Mouse (Mus musculus) cerebellum, adult 9-11 months (tissue): ENCODE measurements around the gene Ffar2.
A peak's percentile ranks its signal among the peaks of the same experiment; 100 is the strongest.
"Not testable (repeated sequence)": the region's sequence is repeated elsewhere in the genome, so short reads cannot be mapped to it uniquely, and the experiment has no call there.

ENCODE experiments used
- DNase-seq: peaks from one replicate; pipeline ENCODE4 v3.0.0; 2022

Ffar2 gene

DNA sequence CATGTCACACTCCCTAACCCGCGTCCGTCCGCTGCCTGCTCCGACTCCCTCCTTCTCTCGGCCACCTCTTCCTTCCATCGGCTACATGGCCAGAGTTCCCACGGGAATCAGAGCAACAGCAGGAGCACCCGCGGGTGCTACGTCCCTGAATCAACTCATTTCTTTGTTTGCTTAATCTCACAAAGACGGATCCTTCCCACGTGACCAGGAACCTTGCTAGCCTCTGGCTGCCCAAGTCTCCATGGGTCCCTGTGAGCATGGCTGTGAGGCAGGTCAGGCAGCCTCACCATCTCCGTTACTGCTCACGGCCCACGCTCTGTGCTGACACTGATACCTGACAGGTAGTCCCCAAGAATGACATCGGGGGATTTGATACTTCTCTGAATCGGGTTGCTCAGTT lies at the start of gene Ffar2:
Ffar2 (minus strand) TSS at position 101 of the 400 bp plus-strand sequence.
- DNase-seq: no peak

DNA sequence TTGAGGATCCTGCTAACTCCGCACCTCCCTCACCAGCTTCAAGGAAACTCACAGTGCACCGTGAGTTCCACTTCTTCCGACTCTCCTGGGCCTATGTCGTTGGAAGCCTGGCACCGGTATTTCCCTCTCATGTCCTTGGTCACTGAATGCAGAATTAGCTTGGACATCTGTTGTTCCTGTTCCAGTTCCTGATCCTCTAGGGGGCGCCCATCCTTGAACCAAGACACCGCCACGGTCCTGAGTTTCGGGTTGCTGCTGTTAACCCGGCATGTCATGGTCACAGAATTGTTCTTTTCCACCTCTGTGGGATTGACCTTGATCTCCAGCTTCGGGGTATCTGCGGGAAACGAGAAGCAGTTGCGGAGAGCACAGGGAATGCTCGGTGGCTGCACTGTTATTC lies 49.5 kb upstream of the Ffar2 start:
- peak; percentile 51 for DNase-seq

DNA sequence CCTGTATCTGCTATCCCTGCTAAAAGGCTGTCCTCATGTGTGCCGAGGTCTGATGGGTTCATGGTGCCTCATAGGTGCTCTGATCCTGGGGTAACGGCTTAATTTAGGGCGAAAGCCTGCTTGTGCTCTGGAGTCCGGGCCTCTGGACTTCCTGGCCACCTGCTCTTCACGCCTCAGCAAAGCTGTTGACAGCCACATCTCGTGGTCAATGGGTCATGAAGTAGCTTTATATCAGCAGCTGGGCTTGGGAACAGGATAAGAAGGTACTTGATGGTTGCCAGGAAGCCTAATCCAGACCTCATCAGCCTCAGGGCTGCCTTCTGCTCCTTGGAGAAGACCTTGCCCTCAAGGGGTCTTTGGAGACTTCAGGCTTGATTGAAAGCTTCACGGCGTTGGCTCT lies 39.8 kb upstream of the Ffar2 start:
- no peak for DNase-seq

DNA sequence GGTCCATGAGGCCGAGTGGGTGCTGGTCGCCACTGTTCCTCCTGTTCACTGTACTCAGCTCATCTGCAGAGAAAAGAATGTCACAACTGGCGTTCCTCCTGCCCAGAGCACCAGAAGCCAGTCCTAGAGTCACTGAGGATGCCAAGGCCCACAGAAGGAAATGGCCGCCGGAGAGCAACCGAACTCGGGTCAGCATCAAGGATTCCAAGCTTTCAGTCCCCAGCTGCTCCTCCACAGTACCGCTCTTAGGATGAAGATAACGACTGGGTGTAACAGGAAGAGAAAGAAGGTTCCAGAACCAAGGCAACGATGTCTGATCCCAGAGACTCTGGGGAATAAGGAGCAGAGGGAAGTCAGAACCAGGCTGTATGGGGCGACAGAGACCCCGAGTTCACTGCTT lies 37.9 kb upstream of the Ffar2 start, which contains the start of gene Ffar1:
Ffar1 (minus strand) TSS at position 101 of the 400 bp plus-strand sequence.
- DNase-seq: no peak

DNA sequence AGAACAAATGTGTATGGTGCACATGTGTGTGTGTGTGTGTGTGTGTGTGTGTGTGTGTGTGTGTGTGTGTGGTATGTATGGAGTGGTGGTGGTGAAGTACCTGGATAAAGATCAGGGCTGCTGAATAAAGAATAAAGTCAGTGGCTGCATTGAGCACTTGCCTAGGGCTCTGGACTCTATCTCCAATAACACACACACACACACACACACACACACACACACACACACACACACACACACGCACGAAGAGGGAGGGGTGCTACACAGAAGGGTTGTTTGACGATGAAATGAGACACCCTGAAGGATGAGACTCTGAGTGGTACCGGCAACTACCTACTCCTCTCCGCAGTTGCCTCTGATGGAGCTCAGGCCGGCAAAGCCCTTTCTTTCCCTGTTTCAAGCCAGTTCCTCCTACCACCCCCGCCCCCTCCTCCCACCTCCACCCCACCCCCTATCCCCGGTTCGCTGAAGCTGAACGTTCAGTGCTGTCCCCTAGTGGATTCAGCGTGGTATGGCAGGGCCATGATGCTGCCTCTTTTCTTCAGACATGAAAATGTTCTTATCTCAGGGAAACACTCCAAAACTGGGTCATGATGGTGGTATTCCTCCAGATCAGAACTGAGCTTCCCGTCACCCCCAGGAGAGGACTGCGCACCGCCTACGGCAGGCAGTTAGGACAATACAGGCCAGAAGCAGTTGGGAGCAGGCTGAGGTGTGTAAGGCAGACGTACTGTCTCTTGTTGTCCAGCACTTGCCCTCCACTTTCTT lies 36.2 kb upstream of the Ffar2 start:
- peak; percentile 14 for DNase-seq

DNA sequence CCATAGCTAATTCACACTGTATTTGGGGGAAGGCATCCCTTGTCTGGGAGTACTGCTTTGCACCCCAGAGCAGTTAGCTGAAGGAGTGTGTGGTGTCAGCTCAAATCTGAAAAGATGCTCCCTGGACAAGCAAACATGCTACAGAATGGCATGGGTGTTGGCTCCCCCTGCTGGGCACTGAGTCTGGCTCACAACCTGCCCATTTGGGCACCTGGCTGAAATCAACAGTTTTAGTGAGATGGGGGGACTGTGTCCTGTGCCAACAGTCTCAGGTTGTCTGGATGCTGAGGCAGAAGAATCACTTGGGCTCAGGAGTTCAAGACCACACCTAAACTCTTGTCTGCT lies 35.7 kb upstream of the Ffar2 start:
- peak; percentile 16 for DNase-seq

DNA sequence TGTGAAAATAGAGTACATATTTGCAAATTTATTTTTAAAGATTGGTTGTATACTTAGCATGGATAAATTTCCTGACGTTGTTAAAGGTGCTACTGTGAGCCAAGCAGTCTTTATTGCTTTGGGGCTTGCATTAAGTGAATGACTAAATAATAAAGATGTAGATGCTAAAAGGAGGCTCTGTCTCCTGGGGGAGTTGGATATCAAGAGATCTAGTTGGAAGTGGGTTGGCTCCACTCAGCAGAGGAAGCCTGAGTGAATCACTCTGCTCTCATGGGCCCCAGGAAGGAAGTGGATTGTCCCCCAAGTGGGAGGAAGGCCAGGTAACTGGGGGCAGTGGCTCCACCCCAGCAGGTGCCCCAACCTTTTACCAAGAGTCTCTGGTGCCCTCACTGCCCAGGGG lies 34.2 kb upstream of the Ffar2 start:
- no peak for DNase-seq

DNA sequence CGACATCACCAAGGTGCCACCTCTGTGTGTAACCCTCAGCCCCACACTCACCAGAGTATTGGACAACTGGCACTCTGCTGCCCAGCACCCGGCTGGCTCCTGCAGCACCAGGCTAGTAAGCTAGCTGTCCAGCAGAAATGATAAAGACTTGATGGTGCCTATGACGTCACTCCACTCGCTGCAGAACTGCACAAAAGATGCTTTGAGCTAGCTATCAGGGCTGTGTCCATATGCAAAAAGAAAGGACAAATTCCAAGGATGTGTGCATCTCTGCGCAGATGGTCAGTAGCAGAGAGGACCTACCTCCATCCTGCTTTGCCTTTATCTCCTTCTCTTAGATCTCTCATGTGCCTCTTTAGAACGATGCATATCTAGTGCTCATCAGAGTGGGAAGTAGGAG lies 32.5 kb upstream of the Ffar2 start, which contains the start of gene Ffar3:
Ffar3 (minus strand) TSS at position 101 of the 400 bp plus-strand sequence.
- DNase-seq: no peak

DNA sequence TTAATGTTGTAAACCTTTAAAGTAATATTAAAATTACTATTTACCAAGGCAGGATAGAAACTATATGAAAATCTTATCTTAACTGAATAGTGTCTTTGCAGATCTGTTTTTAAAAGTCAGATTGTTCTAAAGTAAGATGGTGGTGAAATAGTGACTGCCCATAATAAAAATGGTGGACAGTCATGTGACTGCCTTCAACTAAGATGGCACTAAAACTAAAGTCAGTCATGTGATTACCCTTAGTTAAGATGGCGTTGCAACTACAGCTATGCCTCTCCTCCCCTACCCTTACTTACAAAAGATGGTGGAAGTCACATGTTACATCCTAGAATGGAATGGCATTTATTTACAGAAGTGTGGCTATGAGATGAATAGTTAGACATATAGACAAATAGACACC lies 27.8 kb upstream of the Ffar2 start:
- no peak for DNase-seq

DNA sequence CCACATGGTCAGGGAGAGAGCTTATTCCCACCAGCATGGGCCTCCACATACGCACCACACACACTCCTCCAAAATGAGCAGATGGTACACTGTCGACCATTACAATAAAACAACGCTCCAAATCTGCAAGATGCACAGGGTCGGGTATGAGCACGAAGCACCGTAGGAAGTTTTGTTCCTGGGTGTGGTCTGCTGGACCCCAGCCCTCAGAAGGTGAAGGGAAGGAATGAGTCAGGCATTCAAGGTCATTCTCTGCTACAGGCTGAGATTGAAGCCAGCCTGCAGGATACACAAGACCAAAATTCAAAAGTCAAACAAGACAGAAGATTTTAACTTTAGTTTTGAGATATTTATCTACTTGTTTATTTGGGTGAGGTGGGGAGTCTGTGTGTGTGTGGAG lies 24.4 kb upstream of the Ffar2 start:
- DNase-seq: no peak

DNA sequence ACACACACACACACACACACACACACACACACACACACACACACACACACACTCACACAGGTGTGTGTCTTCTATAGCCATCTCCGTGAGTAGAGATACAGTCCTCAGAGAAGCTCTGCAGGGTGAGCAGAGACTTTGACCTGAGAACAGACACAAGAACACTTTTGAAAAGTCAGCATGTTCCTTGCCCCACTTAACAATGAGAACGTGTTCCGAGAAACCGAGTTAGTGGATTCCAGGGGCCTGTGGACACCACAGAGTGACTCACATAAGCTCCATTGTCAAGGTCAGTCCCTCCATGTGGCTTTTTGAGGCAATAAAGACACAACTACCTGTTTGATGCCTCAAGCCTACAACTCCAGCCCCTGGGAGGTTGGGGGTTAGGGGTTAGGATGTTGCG lies 23.8 kb upstream of the Ffar2 start:
- DNase-seq: no peak

DNA sequence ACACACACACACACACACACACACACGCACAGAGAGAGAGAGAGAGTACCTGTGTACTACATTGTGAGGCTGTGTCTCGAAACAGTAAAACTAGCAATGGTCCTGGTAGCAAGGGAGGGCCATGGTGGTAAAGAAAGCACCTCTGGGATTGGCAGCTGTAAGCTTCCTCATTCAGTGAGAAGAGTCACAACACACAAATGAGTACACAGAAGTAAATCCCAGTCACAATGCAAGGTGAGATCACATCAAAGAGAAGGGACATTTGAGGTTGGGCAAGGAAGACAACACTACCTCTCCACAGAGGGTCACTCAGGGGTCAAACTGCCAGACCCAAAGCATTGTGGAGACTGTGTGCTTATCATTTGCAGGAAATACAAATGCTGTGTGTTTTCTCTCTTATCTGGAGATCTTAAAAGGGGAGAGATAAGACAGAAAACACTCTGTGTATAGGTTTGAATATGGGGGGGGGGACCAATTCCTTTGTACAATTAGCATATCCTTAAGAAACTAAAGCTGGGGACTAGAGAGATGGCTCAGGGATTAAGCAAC lies 23.0 kb upstream of the Ffar2 start:
- no peak for DNase-seq

DNA sequence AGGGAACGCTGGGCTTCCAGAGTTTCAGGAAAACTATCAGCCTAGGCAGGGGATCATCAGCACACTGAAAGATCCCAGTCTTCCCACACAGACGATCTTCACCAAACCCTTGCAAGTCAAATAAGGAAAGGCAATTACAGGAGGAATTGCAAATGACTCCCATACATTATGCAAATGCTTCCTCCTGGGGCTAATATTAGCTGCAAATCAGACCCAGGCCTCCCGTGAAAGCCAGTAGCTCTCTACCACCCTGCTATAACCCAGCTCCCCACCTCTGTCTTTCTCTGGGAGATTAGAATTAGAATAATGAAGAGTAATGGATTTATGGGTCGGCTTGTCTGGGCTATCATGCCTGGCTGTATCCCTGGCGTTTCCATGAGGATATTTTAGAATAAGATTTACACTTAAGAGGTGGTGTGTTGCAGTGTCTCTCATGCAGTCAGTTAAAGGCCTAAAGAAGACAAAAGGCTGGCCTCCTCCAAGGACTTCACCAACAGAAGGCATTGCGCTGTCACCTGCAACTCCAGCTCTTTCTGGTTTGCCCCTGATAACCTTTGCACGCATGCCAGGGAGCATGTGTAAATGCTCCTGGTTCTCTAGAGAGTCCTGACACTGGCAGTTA lies 21.2 kb upstream of the Ffar2 start:
- no peak for DNase-seq

DNA sequence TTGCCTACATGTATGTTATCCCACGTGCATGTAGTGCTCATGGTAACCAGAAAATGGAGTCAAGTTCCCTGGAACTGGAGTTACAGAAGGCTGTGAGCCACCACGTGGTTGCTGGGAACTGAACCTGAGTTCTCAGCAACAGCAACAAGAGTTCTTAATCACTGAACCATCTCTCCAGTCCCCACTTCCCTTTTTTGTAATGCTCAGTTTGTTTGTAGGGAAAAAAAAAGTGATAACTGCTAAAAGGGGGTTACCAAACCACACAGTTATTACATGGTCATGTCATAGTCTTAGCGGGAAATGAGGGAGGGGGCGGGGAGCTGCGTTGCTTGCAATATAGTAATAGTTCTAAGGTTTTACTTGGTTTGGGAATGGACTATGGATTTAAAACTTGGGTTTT lies 18.5 kb upstream of the Ffar2 start:
- no peak for DNase-seq

DNA sequence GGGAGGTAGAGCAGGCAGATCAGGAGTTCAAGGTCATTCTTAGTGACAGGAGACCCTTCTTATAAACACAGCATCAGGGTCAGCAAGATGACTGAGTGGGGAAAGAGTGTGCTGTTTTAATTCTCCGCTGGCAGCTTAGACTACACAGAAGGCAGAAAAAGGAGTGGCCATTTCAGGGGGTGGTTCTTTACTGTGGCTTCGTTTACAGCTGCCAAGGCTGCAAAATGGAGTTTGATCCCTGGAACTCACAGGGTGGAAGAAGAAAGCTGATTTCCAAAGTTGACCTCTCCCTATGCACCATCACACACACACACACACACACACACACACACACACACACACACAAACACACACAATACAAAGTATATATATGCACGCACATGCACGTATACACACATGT lies 17.8 kb upstream of the Ffar2 start:
- DNase-seq: no peak

DNA sequence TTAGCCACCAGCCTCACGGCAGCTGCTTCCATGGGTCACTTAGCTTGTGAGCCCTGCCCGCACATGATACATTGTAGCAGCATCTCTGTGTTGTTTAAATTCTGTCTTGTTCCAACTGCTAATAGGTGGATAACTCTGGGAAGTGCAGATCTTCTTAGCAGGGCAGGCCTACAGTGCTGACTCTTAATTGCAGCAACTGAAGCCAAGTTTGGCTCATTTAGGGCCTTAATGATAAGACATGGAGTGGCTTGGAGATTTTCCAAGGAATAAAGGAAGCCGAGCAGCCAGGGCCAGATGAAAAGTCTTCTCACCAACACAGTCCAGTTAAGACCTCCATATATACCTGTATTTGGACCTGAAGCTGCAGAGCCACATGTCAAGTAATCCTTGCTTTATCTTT lies 16.7 kb upstream of the Ffar2 start:
- no peak for DNase-seq

DNA sequence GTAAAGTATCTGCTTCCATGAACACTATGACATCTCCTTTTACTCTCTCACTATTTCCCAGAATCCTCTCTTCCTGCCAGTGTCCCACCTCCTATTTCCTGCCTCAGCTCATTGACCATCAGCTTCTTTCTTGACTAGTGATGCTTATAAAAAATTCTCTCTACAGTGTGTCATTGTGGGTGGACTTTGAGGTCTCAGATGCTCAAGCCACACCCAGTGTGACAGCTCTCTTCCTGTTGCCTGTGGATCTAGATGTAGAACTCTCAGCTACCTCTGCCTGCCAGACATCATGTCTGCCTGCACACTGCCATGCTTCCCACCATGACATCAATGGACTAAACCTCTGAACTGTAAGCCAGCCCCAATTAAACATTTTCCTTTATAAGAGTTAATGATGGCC lies 13.7 kb upstream of the Ffar2 start:
- DNase-seq: no peak

DNA sequence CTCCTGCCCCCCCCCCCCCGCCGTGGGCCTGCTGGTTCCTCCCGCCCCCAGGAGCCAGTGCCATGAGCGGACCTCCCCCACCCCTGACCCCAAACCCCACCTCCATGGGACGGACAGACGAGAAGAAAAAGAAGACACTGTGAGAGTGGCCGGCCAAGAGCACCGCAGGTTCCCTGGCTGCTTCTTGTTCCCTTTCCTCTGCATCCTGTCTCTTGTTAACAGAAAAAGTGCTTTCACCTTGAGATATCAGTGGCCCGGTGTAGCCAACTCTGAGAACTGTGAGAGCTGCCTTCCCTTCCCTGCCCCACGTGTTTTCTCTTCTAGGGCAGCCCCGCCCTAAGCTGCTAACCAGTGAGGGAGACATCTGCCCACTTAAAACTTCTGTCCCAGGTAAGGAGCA lies 9.1 kb upstream of the Ffar2 start:
- not testable (repeated sequence) for DNase-seq

DNA sequence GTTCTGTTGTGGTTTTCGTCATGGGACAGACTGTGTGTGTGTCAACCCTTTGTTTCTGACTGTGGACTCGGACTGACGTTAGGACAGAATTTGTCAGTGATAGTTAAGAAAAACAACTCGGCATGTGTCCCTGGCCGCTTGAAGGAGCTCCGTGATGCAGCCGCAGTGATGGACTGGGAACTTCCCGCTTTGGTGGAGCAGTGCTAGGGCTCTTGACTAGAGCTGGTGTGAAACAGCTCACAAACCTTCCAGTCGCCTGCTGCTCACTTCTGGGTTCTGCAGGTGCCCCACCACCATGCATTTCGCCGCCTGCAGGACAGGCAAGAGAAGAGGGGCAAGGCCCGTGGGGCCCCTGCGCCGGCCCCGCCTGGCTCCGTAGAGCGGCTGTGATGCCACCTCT lies 8.7 kb upstream of the Ffar2 start:
- no peak for DNase-seq

DNA sequence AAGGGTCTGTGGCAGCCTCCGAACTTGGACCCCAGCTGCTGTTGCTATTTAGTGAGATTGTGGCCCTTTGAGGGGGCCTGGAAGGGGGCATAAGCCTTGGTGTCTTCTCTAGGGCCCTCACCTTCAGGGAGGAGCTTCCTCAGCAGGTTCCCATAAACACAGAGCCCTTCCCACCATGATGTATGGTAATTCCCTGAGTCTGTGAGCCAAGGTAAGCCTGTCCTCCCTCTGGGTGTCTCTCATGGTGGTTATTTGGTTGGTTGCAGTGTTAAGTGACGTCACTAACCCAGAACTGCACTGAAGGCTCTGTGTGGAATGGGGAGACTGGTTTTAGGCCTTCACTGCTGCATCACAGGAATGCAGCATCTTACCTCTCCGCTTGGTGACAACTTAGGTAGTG lies 5.9 kb upstream of the Ffar2 start:
- no peak for DNase-seq

DNA sequence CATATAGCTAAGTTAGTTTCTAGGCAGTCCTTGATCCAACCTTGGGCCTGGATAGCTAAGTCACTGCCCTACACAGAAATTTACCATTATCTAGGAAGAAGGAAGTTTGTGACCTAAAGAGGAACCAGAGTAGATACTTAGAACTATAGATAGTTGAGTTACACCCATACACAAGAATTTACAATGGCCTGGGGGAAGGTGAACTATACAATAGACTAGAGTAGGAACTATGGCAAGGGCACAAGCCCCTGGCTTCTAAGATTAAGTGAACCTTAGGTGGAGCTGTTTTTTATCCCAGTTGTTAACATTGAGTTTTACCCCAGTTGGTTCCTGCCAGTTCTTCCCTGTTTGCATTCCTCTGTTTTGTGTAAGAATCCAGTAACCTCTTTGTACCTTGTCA lies 5.3 kb upstream of the Ffar2 start:
- DNase-seq: not testable (repeated sequence)

DNA sequence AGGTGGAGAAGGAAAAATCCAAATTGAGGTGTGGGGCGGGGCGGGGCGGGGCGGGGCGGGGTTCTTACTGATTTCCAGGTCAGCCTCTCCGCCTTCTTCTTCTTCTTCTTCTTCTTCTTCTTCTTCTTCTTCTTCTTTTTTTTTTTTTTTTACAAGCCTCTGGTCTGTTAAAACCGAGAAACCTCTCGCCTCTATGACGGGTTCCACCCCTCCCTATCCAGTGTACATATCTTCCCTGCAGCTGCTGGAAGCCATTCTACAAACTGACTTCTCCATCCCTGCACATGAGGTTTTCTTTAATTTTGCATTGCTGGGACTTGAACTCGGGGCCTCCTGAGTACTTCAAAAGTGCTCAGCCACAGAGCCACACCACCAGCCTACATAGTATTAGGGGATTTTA lies 3.1 kb upstream of the Ffar2 start:
- no peak for DNase-seq

DNA sequence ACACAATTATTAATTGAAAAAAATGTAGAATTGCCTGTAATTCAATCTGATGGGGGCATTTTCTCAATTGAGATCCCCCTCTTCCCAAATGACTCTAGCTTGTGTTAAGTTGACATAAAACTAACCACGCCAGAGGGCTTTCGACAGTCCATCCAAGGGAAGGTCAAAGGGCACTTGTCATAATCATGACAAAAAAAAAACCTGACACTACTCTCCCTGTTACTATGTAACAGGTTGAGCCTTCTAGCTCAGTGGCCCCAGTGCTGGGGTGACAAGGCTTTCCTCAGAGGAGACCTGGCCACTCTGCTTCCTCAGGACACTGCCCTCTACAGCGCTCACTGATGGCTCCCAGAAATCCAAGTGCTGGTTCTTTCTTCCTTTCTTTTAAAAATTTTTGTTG lies 731 bp upstream of the Ffar2 start:
- no peak for DNase-seq

DNA sequence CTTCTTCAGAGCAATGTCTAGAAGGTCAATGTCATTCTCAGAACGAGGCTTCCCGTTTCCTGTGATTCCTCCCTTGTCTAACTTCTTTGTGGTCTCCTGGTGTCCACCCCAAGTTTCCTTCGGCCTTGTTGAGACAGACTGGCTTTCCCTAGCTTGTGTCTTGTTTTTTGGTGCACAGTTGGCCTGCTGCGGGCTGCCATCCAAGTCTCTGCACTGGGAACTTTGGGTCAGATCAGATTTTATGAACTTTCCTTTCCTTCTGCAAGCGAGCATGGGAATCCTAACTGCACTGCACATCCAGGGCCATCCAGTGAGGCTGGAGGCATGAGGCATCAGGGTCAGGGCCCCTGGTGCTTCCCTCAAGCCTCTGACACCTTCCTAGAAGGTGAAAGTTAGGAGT lies 2.0 kb downstream of the Ffar2 start:
- no peak for DNase-seq
